Mouse (Mus musculus) kidney, postnatal 36 days (tissue): ENCODE data around the gene Gm20388.
A peak's percentile ranks its signal among the peaks of the same experiment; 100 is the strongest.

Source experiments
- DNase-seq, 2 experiments: peaks; one replicate each; pipeline ENCODE4 v3.0.0; 2021 to 2022; ENCODE audit warnings: mixed read lengths in 2 of 2

The Gm20388 gene

DNA sequence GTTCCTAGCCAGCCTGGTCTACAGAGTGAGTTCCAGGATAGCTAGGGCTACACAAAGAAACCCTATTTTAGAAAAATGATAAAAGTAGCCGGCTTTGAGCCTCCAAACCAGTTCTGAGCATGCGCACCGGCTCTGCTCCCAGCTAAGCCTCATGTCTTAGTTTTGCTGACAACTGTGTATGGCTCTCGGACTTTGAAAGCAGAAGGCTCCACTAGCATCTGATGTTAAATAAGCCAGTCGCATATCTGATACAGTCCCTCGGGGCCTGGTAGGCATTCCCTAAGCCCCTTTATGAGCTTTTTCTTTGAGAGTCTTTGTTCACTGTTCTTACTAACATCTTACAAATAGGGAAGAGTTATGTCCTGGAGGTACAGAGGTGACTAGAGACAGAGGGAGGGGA lies 1937.3 kb downstream of the Gm20388 start:
- DNase-seq: no peak

DNA sequence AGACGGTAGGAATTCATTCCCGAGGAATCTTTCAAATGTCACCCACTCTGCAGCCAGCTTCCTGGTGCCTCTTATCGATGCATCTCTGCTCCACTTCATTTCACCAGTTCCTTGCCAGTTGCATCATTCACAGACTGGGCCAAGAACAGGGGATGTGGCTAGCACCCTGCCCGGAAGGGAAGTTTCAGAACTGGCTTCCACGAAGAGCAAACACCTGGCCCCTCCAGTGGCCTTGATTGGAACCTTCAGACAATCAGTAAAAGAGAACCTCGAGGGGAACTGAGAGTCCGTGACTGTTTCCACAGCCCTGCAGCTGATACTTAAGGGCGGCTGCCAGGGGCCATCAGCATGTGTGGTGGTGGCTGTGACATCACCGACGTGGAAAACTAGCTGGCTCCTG lies 1937.9 kb downstream of the Gm20388 start:
- no peak for DNase-seq

DNA sequence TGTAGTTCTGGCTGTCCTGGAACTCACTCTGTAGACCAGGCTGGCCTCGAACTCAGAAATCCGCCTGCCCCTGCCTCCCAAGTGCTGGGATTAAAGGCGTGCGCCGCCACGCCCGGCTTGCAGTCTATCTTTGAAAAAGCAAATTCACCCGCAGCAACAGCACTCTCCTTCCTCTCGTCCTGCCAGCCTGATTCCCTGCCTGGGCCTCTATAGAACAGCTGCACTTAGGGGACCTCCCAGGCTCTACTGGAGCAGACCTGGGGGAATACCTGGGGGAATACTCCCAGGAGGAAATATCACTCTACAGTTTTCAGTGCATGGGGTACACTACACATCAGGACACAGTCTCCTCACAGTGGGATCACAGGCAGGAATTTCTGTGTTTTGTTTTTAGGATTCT lies 1938.7 kb downstream of the Gm20388 start:
- no peak for DNase-seq

DNA sequence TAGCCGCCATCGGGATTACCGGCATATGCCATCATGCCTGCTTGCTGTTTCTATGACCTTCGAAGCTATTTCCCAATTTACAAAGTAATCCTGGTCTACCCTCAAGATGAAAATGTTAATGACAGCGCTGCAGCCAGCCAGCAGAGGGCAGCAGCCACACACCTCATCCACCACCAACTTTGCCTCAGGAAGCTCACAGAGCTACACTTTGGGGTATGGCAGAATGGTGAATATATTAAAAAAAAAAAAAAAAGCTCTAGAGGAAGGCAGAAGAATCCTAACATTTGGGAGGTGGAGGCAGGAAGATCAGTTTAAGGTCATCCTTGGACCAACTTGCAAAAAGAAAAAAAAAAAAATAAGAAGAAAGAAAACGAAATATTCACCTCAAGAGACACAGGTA lies 1939.4 kb downstream of the Gm20388 start:
- peak; percentile 59 to 79 for DNase-seq

DNA sequence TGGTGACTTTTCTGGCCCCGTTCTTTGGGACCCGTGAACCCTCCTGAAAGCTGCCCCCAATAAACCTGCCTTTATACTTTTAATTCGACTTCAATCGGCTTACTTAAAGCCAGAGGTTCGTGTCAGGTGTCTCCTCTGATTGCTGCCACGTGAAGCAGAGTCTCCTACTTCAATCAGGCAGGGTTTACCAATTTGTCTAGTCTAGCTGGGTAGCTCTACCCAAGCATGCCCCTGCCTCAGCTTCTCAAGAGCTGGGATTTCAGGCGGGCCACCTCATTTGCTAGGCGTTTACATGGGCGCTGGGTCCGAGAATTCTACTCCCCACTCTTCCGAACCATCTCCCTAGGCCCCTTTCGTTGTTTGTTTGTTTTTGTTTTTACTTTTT lies 1939.8 kb downstream of the Gm20388 start:
- DNase-seq: no peak

DNA sequence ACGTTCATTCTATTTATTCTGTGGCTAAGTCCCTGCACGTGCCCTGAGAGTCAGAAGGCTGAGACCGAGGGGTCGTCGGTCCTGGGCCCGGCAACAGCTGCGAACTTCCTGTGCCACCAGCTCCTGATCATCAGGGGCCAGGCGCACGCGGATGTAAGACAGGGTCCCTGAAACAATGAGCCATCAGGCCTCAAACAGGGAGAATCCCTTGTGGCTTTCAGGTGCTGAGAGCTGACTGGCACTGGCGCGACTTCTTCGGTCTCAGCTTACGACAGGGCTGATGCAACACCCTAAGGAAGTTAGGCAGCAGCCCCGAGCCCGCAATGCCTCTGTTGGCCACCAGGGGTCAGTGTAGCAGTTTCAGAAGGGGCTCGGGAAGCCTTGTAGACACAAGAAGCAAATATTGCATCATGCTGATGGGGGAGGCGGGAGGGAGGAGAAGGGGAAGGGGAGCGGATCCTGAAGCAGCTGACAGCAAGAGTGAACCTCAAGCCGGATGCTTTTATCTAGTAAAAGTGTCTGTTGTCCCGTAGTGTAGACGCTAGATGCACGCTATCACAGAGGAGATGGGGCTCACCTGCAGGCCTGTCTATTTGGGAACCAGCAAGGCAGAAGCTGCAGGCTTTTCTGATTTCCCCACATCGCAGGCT lies 1940.3 kb downstream of the Gm20388 start:
- peak; percentile 90 to 96 for DNase-seq

DNA sequence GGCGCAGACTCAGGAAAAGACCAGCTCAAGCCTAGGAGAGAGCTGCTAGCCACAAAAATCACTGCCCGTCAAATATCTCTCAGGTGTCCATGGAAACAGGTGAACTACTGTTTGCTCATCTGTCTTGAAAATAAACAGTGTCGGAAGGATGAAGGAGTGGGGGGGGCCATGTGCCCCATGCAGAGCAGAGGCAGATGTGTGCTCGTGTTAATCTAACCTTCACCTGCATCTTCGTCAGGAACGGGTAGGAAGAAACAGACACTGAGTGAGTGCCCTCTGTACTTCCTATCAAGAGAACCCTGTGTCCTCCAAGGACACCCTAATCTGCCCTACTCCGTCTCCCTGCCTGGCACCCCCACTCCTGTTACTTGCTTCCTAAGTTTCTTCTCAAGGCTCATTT lies 1941.1 kb downstream of the Gm20388 start:
- DNase-seq: no peak

DNA sequence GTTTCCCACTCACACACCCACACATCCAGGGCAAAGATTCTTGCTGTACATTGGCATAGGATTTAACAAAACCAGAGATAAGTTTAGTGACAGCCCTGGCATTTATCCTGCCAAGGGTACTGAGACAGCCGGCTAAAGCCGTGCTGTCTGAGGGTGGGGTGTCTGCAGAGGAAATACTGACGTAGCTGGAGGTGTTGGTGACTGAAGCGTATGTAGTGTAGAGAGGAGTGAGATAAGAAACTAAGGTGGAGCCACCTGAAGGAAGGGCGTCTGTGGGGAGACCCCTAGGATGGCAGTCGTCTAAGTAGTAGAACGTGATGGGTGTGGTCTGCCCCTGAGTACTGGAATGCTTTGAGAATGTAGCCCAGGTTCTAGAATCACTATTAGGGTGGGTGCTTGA lies 1941.8 kb downstream of the Gm20388 start:
- no peak for DNase-seq

DNA sequence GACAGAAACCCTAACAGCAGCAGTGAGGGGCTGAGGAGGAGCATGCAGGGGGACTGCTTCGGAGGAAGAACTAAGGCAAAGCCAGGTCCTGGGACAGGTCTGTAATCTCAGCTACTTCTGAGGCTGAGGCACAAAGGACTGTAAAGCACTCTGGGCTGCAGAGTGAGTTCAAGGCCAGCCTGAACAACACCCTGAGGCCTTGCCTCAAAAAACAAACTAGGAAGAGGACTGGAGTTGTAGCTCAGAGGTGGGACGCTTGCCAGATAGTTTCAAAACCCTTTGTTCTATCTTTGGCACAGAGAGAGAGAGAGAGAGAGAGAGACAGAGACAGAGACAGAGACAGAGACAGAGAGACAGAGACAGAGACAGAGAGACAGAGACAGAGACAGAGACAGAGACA lies 1942.9 kb downstream of the Gm20388 start:
- DNase-seq: no peak

DNA sequence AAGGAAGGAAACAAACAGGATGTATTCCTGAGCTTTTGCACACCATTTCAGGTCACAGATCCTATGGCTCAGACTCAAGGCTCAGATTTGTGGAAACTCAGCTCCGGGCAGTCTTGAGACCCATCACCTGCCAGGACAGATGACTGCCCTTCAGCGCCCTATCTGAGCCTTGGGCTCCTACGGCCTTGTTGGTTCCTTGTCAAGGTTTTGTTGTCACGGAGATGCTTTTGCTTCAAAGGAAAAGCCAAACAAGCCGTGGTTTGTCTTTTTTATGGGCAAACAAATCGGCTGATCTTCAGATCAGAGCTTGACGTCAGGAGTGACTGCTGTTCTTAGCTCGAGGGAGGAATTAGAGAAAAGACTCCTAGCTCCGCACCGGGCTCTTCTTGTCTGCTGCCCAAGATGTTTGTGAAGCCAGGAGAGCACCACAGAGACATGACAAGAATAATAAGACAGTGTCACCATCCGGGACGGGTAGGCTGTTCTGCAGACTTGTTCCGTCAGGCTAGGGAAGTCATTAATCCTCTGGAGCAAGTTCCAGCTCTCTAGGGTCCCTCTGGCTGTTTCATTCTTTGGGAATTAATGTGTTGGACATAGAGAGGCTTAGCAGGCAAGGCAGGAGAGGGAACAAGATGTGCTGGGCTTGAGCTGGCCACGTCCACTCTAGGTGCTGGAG lies 1945.6 kb downstream of the Gm20388 start:
- DNase-seq: no peak

DNA sequence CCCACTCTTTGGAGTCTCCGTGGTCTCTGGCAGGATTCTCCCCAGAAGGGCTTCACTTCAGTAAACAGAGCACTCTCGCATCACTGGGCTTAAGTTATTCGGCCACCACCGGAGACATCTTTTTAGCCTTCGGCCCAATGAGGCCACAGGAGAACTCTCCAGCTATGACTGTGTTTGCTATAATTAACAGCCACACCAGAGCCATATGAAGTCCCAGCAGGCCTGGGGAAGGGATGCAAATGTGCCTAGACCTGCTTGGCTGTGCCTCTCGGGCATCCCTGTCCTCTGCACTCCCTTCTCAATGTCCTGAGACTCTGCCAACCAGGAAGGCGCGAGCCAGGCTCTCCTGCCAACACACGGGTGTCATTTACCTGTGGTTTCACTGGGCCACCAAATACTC lies 1946.7 kb downstream of the Gm20388 start:
- no peak for DNase-seq

DNA sequence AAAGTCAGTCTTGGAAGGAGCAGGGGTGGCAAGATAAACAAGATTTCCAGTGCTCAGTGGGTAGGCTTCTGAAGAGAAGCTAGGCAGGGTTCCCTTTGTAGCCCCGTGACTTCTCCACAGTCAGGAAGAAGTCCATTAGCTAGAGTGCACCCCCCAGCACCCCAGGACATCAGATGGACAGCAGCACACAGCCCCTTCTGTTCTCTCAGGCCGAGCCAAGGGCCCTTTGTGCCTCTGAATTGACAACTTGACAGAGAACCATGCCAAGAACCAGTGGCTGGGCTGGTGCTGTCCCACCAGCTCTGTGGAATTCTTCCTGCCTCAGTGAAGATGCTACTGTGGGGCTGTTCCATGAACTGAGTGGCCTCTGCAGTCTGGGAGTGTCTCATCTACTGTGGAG lies 1947.1 kb downstream of the Gm20388 start:
- DNase-seq: no peak

DNA sequence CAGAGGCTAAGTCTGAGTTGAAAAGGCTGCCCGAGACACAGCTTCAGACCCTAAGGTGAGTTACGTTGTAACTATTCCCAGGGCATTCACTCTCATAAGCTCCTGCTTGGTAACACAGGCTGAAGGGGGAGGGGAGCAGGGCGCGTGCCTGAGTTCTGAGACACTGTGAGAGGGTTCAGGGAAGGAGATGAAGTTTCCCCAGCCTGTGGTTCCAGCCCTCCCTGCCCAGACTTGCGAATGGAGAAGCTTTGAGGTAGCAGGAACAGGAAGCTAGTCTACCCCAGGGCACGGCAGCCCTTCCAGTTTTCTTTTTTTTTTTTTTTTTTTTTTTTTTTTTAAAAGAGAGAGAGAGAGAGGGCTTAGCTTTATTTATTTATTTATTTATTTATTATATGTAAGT lies 1950.6 kb downstream of the Gm20388 start:
- no peak for DNase-seq

DNA sequence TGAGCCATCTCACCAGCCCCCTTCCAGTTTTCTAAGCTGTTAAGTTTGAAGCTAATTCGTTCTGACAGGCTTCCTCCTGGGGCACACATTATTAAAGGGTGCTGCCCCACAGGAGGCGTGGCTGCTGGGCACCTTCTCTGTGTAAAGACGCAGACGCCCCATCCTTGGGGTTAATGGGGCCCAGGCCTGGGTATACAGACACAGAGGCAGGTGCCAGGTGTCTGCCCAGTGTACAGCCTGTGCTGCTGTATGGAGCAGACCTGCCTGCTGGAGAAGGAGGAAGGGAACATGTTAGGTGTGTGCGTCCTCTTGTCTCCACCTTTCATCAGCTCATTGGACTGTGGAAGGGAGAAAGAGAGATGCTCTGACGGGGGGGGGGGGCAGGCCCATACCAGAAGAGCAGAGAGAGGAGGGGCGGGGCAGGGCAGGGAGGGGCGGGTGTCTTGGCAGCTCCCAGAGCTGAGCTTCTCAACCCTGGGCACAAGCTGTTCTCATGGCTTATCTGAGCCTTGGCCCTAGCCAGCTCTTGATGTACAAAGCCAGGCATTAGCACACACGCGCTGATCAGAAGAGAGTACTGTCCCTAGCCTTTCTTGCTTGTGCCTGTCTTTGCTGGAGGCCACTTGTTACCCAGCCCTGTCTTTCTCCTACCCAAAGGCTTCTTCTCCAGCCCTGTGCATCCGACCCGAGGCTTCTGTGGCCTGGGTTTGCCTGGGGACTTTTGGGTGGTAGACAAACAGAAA lies 1951.3 kb downstream of the Gm20388 start:
- DNase-seq: no peak

DNA sequence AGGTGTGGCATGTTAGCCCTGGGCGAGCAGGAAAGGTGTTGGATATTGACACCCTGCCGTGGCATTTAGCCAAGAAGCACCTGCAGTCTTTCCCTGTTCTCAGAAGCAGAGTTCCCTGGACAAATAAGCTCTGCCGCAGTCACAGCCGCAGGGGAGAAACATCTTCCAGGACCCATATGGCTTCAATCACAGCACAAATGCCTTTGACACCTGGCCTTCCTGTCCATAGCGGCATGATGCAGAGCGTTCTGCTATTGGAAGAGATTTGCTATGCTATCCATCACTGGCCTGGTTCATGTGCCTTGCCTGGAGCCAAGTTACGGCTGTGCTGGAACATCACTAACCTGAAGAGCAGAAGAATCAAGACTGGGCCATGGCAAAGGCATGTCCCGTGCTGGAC lies 1954.7 kb downstream of the Gm20388 start:
- DNase-seq: no peak

DNA sequence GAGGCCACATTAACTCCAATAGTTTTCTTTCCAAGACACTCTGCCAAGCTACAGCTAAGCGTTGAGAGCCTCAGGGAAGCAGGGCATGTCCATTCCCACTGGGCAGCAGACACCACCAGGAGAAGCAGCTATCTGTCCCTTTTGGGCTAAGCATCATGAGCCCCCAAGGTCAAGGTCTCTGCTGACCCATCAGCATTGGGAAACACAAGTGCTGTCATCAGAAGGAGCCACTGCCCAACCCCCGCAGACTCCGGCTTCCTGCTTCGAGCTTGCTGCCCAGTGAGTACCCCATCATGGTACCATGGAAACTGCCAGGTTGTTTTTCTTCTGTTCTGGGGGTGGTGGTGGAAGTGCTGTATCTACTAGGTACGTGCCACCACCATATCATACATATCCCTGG lies 1957.6 kb downstream of the Gm20388 start:
- no peak for DNase-seq

DNA sequence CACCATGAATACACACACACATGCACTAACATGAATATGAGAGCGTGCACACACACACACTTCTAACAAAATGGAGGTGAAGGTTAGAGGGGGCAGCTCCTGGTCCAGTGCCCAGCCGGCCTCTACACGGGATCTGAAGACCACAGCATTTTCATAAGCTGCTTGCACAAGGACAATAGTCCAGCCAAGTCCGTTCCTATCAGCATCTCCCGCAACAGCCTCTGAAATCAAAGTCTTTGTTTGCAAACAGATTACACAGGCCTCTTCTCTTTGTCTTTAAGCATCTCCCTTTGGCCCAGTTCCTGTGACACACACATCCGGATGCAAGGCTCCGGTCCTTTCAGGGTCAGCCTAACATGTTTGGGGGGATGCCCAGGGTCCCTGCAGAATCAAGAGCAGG lies 1958.3 kb downstream of the Gm20388 start:
- DNase-seq: no peak

DNA sequence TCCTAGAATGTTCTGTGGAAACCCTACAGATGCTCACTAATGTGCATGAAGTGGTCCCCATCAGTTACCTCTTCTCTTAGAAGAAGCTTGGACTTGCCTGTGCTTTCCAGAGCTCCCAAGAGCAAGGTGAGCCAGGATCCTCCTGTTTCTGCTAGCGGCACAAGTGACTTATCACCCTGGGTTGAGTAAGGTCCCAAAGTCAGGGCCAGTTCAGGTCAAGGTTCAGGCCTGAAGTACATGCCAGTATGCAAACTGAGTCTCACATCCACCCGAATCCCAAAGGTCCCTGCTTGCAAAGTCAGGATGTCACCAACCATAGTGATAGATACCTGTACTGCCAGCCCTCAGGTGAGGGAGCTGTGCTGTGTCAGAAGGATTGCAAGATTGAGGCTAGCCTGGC lies 1959.5 kb downstream of the Gm20388 start:
- no peak for DNase-seq

DNA sequence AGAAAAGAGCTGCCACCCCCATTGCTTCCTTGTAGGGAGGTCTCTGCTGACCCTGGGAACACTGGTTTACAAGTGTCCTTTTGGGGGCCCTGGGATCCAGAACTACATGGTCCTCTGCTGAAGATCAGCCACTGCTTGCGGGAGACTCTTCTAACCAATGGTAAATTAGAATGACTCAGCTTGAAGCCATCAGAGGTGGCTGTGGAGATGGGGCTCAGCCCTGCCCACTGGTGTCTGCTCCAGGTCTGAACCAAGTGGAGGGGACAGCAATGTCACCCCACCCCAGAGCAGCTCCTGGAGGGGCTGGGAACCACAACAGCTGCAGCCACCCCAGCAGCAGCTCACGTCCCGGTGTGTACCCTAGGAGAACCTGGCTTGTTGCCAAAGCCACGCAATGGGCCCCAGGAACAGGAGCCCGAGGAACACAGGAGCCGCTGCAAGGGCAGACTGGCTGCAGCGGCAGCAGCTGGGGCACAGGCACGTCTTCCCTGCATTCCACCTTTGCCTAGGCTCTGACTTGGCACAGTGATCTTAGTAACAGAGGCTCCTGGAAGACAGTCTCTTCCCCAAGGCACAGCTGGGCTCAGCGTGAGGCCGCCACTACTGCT lies 1961.3 kb downstream of the Gm20388 start:
- DNase-seq: peak in 1 of 2 experiments; percentile 15

DNA sequence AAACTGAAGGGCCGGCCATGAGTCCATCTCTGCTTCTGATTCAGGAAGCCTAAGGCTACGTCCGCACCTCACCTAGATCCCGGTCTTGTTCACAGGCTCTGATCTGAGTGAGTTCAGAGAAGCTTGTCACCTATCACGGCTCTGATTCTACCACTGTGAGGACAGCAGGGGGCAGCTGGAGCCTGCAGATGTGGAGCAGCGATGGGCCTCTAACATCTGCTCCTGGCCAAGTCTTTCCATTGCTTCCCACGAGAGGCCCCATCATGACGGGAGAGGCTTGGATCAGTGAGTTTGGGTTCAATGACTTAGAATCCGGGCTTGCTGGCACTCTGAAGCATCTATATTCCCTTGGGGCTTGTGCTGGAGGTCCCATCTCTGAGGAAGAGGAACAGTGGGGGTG lies 1963.4 kb downstream of the Gm20388 start:
- DNase-seq: peak; percentile 65 to 79

DNA sequence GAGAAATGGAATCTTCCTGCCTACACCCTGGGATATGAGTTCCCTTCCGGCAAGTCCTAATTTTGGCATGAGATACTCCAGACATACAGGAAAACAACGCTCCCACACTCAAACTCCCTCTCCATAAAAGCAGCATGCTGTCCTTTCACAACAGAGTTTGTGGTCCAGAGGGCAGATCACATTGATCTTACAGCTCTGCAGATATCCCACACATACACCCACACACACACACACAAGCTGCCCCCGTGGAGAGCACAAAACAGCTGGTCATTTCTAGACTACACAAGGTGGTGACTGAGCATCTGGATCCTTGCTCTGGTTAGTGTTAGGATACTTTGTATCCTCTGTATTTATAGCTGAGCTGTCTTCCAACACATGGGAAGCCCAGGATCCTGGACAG lies 1964.4 kb downstream of the Gm20388 start:
- DNase-seq: no peak

DNA sequence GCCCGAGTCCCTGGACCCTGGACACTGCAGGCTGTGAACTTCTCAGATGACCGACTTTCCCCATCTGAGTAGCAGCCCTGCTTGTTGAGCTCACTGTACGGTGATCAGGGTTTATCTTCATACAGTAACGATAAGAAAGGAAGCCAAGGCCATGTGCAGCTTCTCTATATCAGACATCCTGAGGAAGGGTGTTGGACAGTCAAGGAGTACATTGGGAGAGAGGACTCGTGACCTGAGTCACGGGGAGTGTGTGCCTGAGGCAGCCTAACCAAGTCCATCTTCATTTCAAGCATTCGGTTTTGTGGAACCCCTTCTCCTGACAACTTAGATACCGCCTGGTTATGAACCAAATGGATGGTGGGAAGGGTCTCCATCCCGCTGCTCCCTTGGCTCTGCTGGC lies 1964.9 kb downstream of the Gm20388 start:
- no peak for DNase-seq

DNA sequence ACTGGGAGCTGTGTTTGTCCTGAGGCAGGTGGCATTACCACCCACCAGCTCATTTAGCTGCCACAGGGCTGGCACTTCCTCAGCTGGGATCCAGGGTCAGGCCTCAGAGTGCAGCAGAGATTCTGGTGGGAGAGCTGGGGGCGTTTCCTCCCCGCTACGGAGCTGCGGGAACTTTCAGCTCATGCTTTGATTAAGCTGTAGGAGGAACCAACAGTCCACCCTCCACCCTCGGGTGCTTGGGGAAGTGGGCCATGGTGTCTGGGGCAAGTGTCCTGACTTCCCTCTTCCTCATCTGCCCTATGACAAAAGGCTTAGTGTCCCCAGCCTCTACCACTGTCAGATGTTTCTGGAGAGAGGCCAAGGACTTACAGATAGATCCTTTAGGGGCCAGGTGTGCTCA lies 1966.6 kb downstream of the Gm20388 start:
- DNase-seq: no peak
